Mouse (Mus musculus) embryo, embryonic 11 days (tissue): Measurements from ENCODE around the gene Arhgap6.

ENCODE experiments used
- DNase-seq: peaks from one replicate; pipeline ENCODE4 v3.0.0-alpha.2; 2015

Arhgap6 gene

GRCm38 (mm10) chrX:169123115-169123772, 328.3 kb downstream of the Arhgap6 start:
- no peak for DNase-seq

DNA sequence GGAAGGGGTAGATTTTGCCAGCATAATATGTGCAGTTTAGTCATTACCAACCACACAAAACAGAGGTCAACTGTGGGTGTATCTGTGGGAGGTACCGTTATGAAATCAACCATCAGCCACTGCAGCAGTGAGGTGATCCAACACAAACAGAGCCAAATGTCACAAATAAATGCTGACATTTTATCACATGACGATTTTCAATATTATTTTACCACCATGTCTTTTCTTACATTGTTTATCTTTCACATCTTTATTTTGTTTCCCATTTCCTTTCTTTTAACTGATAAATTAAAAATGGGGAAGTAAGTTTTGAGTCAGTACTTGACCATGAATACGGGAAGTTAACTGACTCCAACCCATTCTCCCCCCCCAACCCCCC, 328.9 kb downstream of the Arhgap6 start:
- no peak for DNase-seq

DNA sequence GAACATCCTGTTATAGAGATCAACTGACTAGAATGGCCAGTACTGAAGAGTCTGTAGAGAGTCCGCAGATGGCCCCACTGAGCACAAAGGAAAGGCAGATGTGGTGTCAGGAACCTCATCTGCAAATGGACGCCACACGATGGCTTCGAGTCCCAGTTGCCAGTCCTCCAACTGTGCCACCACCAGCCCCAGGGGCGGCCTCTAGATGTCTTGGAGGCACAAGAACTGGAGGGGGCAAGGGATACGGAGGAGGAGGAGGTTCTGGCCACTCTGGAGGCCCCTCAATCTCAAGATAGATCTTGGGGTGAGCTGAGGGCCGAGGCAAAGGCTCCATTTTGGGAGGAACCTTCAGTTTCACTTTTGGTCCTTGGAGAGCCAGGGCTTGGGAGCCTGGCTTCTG, 344.9 kb downstream of the Arhgap6 start:
- DNase-seq, result no peak

DNA sequence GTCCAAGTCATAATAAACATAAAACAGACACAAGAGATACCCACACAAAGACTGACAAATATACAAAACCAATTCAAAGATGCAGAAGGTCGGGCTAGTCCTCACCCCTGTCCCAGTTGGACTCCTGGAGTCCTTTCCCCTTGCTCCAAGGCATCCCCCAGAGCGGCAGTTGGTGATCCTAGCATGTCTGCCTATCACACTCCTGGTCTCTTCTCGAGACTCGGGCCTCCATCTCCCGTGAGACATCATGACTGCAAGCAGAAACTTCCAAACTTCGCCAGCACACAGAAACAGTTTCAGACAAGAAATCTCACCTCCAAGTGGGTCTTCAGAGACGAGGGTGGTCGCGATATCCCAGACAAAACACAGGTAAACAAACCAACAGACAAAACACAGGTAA, 345.6 kb downstream of the Arhgap6 start:
- DNase-seq, result no peak

- no peak for DNase-seq
These were observed 358.9 kb downstream of the Arhgap6 start for GRCm38 (mm10) chrX:169153805-169154204.

GRCm38 (mm10) chrX:169158385-169158784, 363.5 kb downstream of the Arhgap6 start:
- DNase-seq, result no peak

- DNase-seq, result no peak
These were observed 376.1 kb downstream of the Arhgap6 start for GRCm38 (mm10) chrX:169170981-169171380.

GRCm38 (mm10) chrX:169173796-169174195, 378.9 kb downstream of the Arhgap6 start:
- no peak for DNase-seq

DNA sequence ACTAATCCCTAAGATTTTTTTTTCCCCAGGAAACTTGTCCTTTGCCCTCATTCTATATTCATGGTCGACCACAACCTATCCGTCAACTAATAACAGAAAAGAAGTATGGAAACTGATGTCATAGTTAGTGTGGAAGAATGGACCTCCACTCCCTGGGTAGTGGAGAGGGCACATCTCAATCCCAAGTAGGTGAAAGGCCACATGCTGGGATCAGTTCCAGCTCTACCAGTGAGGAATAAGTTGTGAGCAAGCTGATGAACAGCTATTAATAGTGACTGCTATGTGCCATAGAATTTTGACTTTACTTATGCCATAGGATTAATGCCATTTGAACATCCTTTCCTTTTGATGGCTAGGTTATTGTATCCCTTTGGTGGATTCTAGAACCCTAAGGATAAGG, 383.7 kb downstream of the Arhgap6 start:
- no peak for DNase-seq

GRCm38 (mm10) chrX:169187100-169187499, 392.2 kb downstream of the Arhgap6 start, which contains the start of gene Amelx:
Gene Amelx (minus strand): TSS chrX:169187200.
- DNase-seq, result no peak

DNA sequence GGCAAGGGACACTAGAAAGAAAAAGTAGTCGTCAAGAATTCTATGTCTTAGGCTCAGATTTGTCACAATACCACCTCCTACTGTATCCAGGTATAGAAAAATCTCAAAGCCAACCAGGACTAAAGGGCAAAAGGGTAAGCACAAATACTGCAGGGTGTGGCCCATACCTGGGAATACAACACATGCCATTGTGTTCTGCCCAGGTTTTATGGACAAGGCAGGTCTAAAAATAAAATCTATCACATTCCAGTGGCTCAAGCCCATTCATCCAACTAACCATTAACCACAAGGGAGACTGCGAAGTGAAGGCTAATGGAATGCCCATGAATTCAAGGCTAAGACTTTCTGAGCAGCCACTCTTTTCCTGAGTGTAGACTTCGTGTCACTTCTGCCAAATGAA, 415.1 kb downstream of the Arhgap6 start:
- no peak for DNase-seq

- no peak for DNase-seq
These were observed 425.2 kb downstream of the Arhgap6 start for GRCm38 (mm10) chrX:169220064-169220463.

DNA sequence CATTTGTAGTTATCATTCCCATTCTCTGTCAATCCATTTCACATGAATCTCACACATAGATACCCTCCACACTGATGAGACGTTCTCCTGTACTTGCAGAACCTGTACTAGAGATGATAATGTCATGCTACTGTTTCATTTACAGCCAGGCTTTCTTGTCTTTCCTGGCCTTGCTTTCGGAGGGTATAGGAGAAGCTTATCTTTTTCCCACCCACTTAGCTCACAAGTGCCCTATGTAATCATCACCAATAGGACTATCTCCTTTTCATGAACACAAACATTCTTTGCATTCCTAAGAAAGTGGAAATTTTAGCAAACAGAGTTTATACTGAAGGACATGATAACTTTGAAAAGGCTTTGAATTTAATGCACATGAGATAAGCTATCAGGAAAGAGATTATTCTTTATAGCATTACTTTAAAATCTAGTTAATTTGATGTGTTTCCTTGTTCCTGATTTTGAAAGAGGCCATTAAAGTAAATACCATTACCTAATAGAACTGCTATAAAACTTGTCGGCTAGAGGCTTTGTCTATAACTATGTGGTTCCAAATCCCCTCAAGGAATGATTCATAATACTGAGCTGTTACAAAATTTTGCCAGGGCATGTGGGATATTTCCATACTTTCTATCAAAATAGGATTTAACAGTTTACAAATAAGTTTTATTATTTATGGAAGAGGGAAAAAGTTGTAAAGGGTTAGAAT, 427.6 kb downstream of the Arhgap6 start:
- no peak for DNase-seq

- no peak for DNase-seq
These were observed 461.0 kb downstream of the Arhgap6 start for GRCm38 (mm10) chrX:169255915-169256314.

DNA sequence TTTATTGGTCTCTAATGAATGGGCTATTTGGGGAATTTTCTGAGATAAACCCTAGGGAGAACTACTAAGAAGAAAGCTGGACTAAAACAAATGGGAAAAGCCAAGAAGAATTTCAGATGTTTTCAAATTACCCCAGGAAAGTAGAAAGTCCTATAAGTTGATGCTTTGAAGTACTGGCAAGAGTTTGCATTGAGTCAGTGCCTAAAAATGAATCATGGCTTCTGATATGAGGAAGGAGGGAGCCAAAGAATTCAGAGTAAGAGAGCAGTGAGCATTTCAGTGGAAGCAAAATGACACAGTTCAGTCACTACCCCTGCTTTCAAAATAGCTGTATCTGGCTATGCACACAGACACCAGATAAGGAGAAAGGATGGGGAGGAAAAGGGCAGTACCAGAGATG, 461.8 kb downstream of the Arhgap6 start:
- DNase-seq, result no peak

GRCm38 (mm10) chrX:169261034-169261433, 466.1 kb downstream of the Arhgap6 start:
- DNase-seq, result no peak

- no peak for DNase-seq
These were observed 467.3 kb downstream of the Arhgap6 start for GRCm38 (mm10) chrX:169262212-169262611.

DNA sequence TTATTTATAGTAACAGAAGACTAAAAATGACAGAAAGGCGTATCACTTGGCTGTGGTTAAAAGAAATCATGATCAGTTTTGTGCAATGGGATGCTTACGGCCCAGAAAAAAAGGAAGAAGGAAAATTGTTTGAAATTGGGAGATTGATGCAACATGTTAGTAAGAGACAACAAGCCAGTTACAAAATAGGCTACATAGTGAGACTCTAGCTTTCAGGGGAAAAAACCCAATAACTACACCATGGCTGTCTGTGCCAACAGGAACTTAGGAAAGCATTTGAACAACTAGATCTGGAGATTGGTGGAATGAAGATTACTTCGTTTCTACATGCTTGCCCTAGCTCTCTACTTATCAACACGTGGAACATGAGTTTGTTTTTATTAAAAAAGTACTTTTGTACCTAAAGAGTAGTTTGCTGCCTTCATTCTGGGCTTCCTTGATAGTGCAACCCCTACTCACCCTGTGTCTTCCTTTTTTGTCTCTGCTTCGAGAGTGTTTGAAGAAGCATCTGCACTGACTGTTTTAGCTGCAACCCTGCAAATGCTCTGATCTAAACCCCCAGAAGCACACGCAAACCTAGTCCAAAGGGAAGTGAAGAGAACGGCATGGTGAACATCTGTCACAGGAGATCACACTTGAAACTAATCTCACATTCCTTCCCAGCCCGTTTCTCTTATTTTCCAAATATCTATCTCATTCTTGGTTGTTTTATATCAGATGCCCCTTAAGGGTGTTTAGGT, 468.7 kb downstream of the Arhgap6 start:
- no peak for DNase-seq

DNA sequence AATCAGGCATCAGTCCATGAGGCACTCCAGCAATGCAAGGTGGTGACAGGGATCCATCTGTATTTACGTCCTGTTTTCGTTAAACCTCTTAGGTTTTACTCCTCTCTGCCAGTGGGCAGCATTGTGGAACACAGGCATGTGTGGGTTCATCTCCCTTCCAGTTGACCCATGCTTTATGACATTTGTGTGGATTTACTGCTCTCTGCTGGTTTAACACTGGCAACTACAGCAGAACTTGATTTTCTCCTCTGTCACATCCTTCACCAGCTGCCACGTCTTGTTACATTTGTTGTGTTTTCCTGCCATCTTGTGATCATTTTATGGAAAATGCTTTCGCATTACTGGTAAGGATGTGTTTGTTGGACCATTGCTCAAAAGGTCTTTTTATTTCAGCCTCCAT, 504.7 kb downstream of the Arhgap6 start:
- peak; percentile 16 for DNase-seq

DNA sequence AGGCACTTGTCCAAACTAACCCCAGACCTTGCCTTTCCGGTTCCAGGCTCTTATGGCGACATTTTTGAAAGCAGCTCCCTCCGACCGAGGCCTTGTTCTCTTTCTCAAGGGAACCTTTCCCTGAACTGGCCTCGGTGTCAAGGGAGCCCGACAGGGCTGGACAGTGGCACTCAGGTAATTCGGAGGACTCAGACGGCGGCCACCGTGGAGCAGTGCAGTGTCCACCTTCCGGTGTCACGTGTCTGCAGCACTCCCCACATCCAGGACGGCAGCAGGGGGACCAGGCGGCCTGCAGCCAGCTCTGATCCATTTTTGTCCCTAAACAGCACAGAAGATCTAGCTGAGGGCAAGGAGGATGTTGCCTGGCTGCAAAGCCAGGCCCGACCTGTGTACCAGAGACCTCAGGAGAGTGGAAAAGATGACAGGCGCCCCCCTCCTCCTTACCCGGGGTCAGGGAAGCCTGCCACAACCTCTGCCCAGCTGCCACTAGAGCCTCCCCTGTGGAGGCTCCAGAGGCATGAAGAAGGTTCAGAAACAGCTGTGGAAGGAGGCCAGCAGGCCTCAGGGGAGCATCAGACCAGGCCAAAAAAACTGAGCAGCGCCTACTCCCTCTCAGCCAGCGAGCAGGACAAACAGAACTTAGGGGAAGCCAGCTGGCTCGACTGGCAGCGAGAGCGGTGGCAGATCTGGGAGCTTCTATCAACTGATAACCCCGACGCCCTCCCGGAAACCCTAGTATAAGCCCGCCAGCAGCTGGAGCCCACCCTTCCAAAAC, 507.6 kb downstream of the Arhgap6 start:
- DNase-seq, result no peak

DNA sequence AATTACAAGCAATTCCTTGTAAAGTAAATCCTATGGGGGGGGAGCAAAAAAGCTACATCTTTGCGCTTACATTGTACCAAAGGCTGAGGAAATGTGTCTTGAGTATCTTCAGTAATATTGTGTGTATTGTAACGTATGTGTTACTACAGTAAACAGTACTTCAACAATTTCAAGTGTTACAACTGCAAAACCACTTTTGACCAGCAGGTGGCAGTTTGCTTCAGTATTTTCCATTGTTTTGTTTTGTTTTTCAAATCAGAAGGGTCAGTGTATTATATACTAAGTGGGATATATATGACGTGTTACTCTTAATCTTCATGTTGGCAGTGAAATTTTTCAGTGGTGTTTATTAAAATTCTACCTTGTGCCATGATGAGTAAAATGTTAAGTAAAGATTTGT, 509.0 kb downstream of the Arhgap6 start:
- peak; percentile 54 for DNase-seq

DNA sequence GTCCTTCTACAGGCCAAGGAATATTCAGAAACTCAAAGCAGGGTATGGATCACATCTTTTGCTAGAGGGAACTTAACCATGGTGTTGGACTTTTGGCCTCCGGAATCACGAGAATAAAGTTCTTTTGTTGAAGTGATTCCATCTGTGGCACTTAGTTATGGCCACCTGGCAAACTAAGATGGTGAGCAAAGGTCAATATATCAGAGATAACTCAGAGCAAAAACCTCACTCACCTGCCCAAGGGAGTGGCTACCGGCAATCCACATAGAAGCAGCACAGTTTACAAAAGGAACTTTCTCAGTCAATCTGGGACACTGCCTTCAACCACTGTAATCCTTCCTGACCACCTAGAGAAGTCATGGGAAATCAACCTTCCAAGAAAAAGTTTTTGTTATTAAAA, 513.7 kb downstream of the Arhgap6 start:
- DNase-seq, result no peak

- no peak for DNase-seq
These were observed 524.3 kb downstream of the Arhgap6 start for GRCm38 (mm10) chrX:169319066-169319760.
